Mouse (Mus musculus): ENCODE measurements at regions not wholly inside any gene's neighbourhood (a gene's known extent, or its start where the extent isn't known, plus 50 kb on each side); places are given as distances from the start of the nearest gene placed in this dataset.

- TF ChIP-seq MAFK (IDR thresholded peaks at IDR 0.05; ENCODE audit: borderline replicate concordance, low read depth, low read length): no peak
- TF ChIP-seq UBTF (IDR thresholded peaks at IDR 0.05; ENCODE audit: borderline replicate concordance, insufficient read depth, low read depth, low read length): no peak
- no peak for TF ChIP-seq NRF1 (IDR thresholded peaks at IDR 0.05; ENCODE audit: insufficient read depth, low read depth, low read length, poor library complexity, severe bottlenecking)
- no peak for TF ChIP-seq KAT2A (conservative IDR thresholded peaks at IDR 0.05; ENCODE audit: low read depth, low read length)
- TF ChIP-seq HCFC1 (IDR thresholded peaks at IDR 0.05; ENCODE audit: low read depth, low read length): no peak
- Histone ChIP-seq H3K9me3 (replicated peaks; ENCODE audit: insufficient read depth, low read length) (no peaks in the 10 kb centered on the region), H3K79me2 (ENCODE audit: control insufficient read depth, insufficient read depth, low read length, poor library complexity) (no peaks in the 10 kb centered on the region), H3K4me1 (ENCODE audit: control insufficient read depth in 1 of 2, insufficient read depth in 2 of 2, low read length in 2 of 2) (no peaks in the 10 kb centered on the region), H3K4me3 (ENCODE audit: control insufficient read depth in 1 of 2, insufficient read depth in 1 of 2, low read depth in 2 of 2, low read length in 2 of 2) (no peak overlapping the region), H3K9ac (ENCODE audit: control insufficient read depth, low read depth, low read length, poor library complexity, severe bottlenecking) (no peak overlapping the region), H3K27ac (ENCODE audit: control insufficient read depth, low read depth, low read length) (no peak overlapping the region), H3K36me3 (ENCODE audit: control insufficient read depth in 1 of 2, insufficient read depth in 2 of 2, low read length in 2 of 2) (no peaks in the 10 kb centered on the region), H3K27me3 (ENCODE audit: control insufficient read depth in 1 of 2, insufficient read depth in 2 of 2, low read length in 2 of 2) (no peaks in the 10 kb centered on the region)
- DNase-seq (ENCODE audit: low read depth, low spot score): no peak
These were observed 754.7 kb upstream of the Slitrk1 start for GRCm38 (mm10) chr14:109668566-109669116.

- no peaks in the 10 kb centered on the region for H3K36me3 ChIP-seq (ENCODE audit: control insufficient read depth in 1 of 2, insufficient read depth in 2 of 2, low read length in 2 of 2)
- TF ChIP-seq UBTF (IDR thresholded peaks at IDR 0.05; ENCODE audit: borderline replicate concordance, insufficient read depth, low read depth, low read length) (no peak), CHD2 (IDR thresholded peaks at IDR 0.05; ENCODE audit: low read length) (no peak), SMC3 (IDR thresholded peaks at IDR 0.05; ENCODE audit: low read depth, low read length) (no peak), NRF1 (IDR thresholded peaks at IDR 0.05; ENCODE audit: insufficient read depth, low read depth, low read length, poor library complexity, severe bottlenecking) (no peak), E2F4 (IDR thresholded peaks at IDR 0.05; ENCODE audit: borderline replicate concordance, low read depth, low read length) (no peak), ZKSCAN1 (IDR thresholded peaks at IDR 0.05; ENCODE audit: low read depth, low read length) (no peak), TBP (IDR thresholded peaks at IDR 0.05; ENCODE audit: low read depth, low read length) (no peak), HCFC1 (IDR thresholded peaks at IDR 0.05; ENCODE audit: low read depth, low read length) (no peak), POLR2A (IDR thresholded peaks at IDR 0.05; ENCODE audit: control insufficient read depth in 1 of 2, insufficient read depth in 1 of 2, low read depth in 1 of 2, low read length in 2 of 2, poor library complexity in 1 of 2) (no peak), USF2 (IDR thresholded peaks at IDR 0.05; ENCODE audit: borderline replicate concordance in 1 of 2, insufficient read depth in 1 of 2, low read depth in 1 of 2, low read length in 2 of 2) (no peak), EP300 (IDR thresholded peaks at IDR 0.05; ENCODE audit: low read depth in 1 of 2, low read length in 2 of 2) (no peak), SIN3A (IDR thresholded peaks at IDR 0.05; ENCODE audit: low read length) (no peak), TAL1 (IDR thresholded peaks at IDR 0.05; ENCODE audit: low read length) (no peak), RCOR1 (IDR thresholded peaks at IDR 0.05; ENCODE audit: low read depth, low read length) (no peak)
These were observed 754.1 kb upstream of the Slitrk1 start for GRCm38 (mm10) chr14:109668076-109668475.

More at GRCm38 (mm10) chr14:109668076-109668475, 754.1 kb upstream of the Slitrk1 start:
- Histone ChIP-seq H3K27me3 (ENCODE audit: control insufficient read depth in 1 of 2, insufficient read depth in 2 of 2, low read length in 2 of 2) (no peaks in the 10 kb centered on the region), H3K4me3 (ENCODE audit: control insufficient read depth in 1 of 2, insufficient read depth in 1 of 2, low read depth in 2 of 2, low read length in 2 of 2) (no peak overlapping the region), H3K27ac (ENCODE audit: control insufficient read depth, low read depth, low read length) (no peak overlapping the region), H3K9me3 (replicated peaks; ENCODE audit: insufficient read depth, low read length) (no peaks in the 10 kb centered on the region), H3K9ac (ENCODE audit: control insufficient read depth, low read depth, low read length, poor library complexity, severe bottlenecking) (no peak overlapping the region), H3K79me2 (ENCODE audit: control insufficient read depth, insufficient read depth, low read length, poor library complexity) (no peaks in the 10 kb centered on the region), H3K4me1 (ENCODE audit: control insufficient read depth in 1 of 2, insufficient read depth in 2 of 2, low read length in 2 of 2) (no peaks in the 10 kb centered on the region)
- DNase-seq (ENCODE audit: low read depth, low spot score): no peak
